Mouse (Mus musculus) inflammation-experienced regulatory T-cells, adult 6 months (primary cell): Measurements from ENCODE around the gene Gm20671. TPM values are rescaled to one million over a fixed set of nuclear protein-coding genes. Genes with fewer than 3 reads are reported as not detected.
"Not testable (repeated sequence)": the region's sequence is repeated elsewhere in the genome, so short reads cannot be mapped to it uniquely, and the experiment has no call there.

ENCODE experiments used
- ATAC-seq: one replicate; pipeline ENCODE4 v1.8.0; 2017
- polyA plus RNA-seq, 3 experiments: library from polyadenylated mRNA; unstranded; fragments of 100-300 nt; shearing (Covaris generic); gene quantifications; one replicate each; pipeline ENCODE4 v1.2.1; 2017

Gm20671 gene
- polyA plus RNA-seq: not detected

- ATAC-seq: no peak
These were observed at the start of gene Gm20671 for GRCm38 (mm10) chr5:32827009-32827408. Gm20671 (minus strand) TSS chr5:32827109.

DNA sequence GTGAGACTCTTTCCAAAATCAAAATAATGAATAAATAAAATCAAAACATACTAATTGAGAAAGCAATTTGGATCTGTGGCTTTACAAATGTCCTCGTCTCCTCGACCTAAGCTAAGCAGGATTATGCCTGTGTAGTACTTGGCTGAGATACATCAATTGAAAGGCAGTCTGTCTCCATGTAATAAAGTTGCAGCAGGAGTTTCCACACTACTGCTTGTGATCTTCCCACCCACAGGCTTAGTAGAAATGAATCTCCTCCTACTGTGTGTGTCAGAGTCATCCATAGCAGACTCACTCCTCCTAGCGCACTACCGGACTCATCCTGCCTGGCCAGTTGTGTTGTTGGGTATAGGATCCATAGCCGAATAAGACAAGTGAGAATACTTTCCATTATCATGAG lies 45.4 kb upstream of the Gm20671 start:
- no peak for ATAC-seq

GRCm38 (mm10) chr5:32869389-32870024 lies 42.6 kb upstream of the Gm20671 start:
- ATAC-seq: no peak

DNA sequence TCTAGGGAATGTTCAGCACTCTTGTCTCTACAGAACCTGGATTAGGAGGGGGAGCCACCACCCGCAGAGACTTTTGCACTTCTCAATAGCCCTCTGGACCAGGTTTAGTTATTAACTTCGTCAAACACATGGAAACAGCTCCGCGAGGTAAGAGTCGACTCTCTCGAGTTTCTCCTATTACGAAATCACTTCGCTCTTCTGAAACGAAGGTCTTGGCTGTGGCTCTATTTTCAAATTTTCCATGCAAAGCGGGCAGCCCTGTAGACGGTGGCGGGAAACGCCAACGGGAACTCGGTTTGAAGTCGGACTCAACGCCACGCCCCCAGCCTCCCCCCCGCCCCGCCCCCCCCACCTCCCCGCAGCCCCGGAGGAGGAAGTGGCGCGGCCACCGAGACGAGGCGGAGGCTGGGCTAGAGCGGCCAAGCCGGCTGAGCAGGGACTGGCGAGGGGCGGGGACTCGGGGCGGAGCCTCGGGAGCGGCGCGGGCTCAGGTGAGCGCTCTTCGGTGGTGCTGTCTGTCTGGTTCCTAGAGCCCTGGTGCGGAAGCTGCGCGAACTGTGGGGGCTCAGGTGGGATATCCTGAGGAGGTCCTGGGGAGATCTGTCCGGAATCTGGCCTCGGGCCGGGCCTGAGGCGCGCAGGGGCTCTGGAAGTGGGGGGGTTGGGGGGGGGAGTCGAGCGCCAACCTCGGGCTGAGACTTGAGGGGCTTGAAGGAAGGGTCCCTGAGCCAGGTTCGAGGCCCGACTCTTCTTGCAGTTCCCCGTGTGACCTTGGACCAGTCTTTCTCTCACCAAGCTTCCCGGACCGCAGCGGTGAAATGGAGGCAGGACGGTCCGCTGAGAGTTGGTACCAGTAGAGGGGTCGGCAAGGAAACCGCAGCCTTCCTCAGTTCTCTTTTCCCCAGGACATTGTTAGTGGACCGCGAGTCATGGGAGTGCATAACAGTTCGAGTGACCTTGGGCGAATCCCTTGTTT lies 36.6 kb upstream of the Gm20671 start, which contains the start of gene Depdc5:
Gene Depdc5 (plus strand): TSS at position 449 of the 976 bp plus-strand sequence.
- ATAC-seq: peak; percentile 99

DNA sequence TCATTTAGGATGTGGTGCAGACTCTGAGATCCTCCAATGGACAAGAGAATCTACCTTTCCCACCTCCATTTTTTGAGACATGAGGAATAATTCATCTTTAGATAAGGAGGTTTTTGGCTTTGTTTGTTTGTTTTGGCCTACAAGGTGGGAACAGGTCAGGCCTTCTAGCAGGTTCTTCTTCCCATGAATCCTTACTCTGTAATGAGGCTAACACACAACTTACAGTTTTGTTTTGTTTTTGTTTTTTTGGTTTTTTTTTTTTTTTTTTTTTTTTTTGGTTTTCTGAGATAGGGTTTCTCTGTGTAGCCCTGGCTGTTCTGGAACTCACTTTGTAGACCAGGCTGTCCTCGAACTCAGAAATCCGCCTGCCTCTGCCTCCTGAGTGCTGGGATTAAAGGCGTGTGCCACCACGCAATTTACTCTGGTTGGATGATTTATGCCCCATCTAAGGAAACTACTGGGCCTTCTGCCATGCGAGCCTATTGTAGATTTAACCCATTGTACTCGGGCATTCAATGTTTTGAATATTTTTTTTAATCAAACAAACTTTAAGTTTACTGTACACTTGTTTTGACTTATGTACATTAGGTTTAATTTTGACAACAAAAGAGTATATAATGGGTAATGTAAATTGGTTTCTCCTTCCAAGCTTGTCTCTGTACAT lies 35.7 kb upstream of the Gm20671 start:
- no peak for ATAC-seq

- ATAC-seq: no peak
These were observed 34.2 kb upstream of the Gm20671 start for GRCm38 (mm10) chr5:32861082-32861481.

GRCm38 (mm10) chr5:32857781-32858220 lies 30.9 kb upstream of the Gm20671 start:
- no peak for ATAC-seq

GRCm38 (mm10) chr5:32855274-32855673 lies 28.4 kb upstream of the Gm20671 start:
- ATAC-seq: not testable (repeated sequence)

GRCm38 (mm10) chr5:32854818-32855217 lies 27.9 kb upstream of the Gm20671 start:
- no peak for ATAC-seq

GRCm38 (mm10) chr5:32853731-32854507 lies 27.0 kb upstream of the Gm20671 start, which contains the start of gene Prr14l:
Prr14l (minus strand) TSS chr5:32854256.
- ATAC-seq: peak; percentile 93

DNA sequence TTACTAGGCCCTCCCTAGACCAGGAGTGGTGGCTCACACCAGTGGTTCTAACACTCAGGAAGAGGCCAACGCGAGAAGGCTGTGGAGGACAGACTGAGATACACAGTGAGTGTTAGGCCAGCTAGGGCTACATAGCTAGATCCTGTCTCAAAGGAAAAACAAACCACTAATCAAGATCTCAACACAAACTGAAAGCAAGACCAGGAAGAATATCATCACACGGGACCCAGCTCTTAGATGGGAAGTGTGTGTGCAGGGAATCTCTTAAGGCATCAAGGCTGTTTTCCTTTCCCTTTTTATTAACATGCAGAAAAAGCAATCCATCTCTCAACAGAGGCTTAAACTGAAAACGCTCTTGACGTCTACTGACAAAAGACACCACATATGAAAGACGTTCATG lies 25.1 kb upstream of the Gm20671 start:
- ATAC-seq: no peak

DNA sequence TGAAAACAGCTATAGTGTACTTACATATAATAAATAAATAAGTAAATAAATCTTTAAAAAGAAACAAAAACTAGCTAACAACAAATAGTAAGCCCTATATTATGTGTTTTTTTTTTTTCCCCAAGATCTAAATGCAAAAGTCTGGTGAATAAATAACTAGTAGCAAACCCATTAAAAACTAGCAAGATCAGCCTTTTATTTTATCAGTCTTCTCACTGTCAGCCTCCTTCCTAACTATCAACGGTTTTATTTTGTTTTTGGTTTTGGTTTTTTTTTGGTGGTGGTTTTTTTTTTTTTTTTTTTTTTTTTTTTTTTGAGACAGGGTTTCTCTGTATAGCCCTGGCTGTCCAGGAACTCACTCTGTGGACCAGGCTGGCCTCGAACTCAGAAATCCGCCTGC lies 22.7 kb upstream of the Gm20671 start:
- not testable (repeated sequence) for ATAC-seq

DNA sequence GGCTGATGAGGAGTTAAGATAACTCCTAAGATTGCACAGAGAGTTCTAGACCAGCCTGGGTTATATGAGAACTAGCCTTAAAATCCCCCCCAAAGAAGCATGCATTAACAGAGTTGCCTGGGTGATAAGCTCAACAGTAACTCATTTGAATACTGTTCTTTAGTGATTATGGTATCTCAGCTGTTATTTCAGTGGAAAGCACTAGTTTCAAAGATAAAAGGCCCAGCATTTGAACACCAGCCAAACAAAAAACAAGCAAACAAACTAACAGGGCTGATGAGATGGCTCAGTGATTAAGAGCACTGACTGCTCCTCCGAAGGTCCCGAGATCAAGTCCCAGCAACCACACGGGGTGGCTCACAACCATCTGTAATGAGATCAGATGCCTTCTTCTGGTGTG lies 22.3 kb upstream of the Gm20671 start:
- no peak for ATAC-seq

GRCm38 (mm10) chr5:32840029-32840428 lies 13.1 kb upstream of the Gm20671 start:
- no peak for ATAC-seq

- ATAC-seq: no peak
These were observed 10.1 kb upstream of the Gm20671 start for GRCm38 (mm10) chr5:32836976-32837375.

- no peak for ATAC-seq
These were observed 7.6 kb upstream of the Gm20671 start for GRCm38 (mm10) chr5:32834497-32834896.

GRCm38 (mm10) chr5:32830054-32830453 lies 3.1 kb upstream of the Gm20671 start:
- ATAC-seq: no peak

DNA sequence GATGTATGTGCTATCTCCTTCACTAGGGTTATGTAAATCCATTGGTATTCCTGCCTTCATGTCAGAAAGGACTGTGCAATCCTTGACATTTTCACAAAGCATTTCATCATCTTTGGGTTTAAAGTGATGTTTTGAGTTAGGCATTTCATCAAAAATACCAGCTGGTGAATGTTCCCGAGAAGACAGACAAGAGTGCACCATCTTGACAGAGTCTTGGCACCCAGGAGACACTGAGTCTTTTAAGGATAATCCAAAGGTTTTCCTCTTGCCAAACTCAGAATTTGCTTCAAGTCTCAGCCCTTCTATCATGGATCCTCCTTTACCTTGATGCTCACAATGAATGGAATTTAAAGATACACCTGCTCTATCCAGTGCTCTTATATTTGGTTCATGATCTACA lies 1.9 kb upstream of the Gm20671 start:
- ATAC-seq: not testable (repeated sequence)

DNA sequence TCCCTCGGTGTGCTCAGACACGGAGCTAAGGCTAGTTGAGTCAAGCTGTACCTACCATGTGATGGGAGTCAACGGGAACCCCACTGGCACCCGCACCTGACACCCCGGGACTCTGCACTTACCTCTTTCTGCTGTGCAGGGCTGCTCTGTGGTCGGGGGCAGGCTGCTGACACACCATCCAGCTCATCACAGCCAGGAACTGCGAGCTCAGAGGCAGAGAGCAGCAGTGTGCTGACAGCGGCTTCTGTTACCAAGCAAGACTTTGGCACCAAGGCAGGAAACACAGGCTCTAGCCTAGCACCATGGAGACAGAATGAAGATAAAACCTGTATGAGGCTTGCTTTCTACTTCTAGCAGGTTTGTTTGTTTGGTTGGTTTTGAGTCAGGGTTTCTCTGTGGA lies 6.4 kb downstream of the Gm20671 start:
- ATAC-seq: no peak

DNA sequence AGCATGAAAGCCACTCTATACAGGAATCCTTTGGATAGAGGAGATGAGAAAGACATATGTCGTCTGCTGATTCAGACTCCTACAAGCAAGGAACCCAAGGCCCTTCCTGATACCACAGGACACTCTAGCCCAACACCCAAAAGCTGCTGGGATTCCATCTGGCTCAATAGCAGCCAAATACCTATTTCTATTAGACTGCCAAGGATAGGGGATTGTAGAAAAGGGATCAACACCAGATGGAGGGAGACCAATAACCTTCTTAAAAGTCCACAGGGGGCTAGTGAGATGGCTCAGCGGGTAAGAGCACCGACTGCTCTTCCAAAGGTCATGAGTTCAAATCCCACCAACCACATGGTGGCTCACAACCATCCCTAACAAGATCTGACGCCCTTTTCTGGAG lies 11.5 kb downstream of the Gm20671 start:
- no peak for ATAC-seq

GRCm38 (mm10) chr5:32786454-32786853 lies 40.5 kb downstream of the Gm20671 start:
- ATAC-seq: not testable (repeated sequence)

DNA sequence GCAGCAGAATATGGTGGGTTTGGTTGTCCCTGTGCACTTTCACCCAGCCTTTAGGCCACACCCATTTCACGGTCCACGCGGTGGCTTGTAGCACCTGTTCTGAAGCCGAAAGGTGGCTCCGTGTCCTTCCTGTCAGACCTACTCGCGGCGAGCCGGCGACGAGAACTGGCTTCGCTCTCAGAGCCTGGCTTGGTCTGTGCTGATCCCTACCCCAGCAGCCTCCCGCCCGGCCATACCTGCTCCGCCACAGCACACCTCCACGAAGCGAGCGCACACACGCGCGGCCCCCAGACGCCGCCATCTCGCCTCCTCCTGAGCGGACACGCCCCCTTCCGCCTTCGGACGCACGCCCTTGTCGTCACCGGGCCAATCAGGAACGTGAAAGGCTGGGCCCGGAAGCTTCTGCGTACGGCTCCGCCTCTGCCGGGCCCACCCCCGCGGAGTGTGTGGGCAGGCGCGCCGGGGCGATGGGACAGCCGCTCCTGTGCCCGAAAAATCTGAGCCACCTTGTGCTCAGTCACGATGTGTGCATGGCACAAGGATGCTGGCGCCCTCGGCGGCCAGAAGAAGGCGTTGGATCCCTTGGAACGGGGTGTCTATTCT lies 41.5 kb downstream of the Gm20671 start, which contains the start of gene Pisd:
Gene Pisd (minus strand): TSS at position 334 of the 603 bp plus-strand sequence.
- ATAC-seq: peak; percentile 99
